29 mouse cellular contexts compared by ENCODE assay signal in the genomic region with DNA sequence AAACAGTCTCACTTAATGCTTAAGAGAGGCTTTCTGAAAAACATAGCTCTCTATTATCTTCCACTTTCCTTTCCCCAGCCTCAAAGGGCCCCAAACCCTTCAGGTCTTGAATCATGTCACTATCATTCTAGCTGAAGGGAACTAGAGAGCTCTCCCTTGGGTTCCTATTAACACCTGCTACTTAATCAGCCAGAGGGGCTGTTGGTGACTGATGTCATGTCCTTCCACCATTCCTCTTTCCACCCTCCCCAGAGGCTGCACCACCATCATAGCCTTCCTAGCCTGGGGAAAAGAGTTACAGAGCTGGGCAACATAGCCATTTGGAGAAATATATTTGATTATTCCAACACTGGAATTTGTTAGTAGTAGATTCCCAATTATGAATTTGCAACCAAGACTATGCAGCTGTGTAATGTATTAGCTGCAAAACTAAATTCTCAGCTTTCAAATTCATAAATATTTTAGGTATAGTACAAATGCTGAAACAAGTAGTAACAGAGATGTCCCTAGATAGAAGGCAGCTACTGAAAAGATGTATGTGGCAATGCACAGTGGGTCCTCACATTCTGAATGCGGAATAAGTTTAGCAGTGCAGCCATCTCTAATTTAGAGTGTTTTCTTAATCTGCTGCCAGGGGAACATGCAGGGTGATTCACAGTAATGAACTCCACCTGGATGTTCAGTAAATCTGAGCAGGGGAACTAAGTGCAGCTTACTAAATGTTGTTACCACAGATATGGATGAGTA.
DNase-seq lines count a peak whose midpoint lies in the region; ATAC-seq and TF ChIP-seq lines count a peak whose summit lies in the region.
"Had no signal": no experiment of that assay in that cellular context is flagged by ENCODE, and none has a peak within 500 bp of the region (broad histone marks: within the 10 kb centered on the region; RNA-seq: fewer than 3 reads in every experiment).

No protein-coding gene starts in this region.

- no peak for TF ChIP-seq CTCF in brain, embryonic 14.5 days (IDR thresholded peaks at IDR 0.05; ENCODE audit: borderline replicate concordance, extremely low read depth, insufficient read depth, insufficient read length)

- peak; percentile 13 for DNase-seq in embryonic facial prominence, embryonic 11.5 days (ENCODE audit: low spot score)
- DNase-seq in embryonic facial prominence, embryonic 10.5 days (ENCODE audit: low spot score): no peak
- DNase-seq in midbrain, embryonic 11.5 days (ENCODE audit: low spot score, missing footprints): no peak
- peak; percentile 39 for DNase-seq in brain, embryonic 14.5 days (ENCODE audit: low read depth)
- no peak for DNase-seq in ovary, postnatal 36 days (ENCODE audit: low spot score)
- DNase-seq: adrenal gland, postnatal 14 days; cerebellum, adult 11-12 months; cerebellum, adult 9-11 months; gastrocnemius, adult 2 months; gastrocnemius, postnatal 36 days; heart, adult 2 months; kidney, adult 8-10 months; kidney, postnatal 4 days; lung, postnatal 36 days; right cerebral cortex, adult 18-20 months; spleen, adult 18-20 months; thymus, postnatal 25 days had no signal

- H3K27ac ChIP-seq in embryonic facial prominence, embryonic 11.5 days (replicated peaks; ENCODE audit: low read depth, low read length): no peak overlapping the region
- no peak overlapping the region for H3K27ac ChIP-seq in embryonic facial prominence, embryonic 10.5 days (replicated peaks)
- no peak overlapping the region for H3K27ac ChIP-seq in midbrain, embryonic 13.5 days
- no peak overlapping the region for H3K27ac ChIP-seq in midbrain, embryonic 11.5 days (ENCODE audit: low read depth, low read length)
- no peak overlapping the region for H3K27ac ChIP-seq in midbrain, embryonic 15.5 days
- H3K27ac ChIP-seq: embryonic facial prominence, embryonic 13.5 days; gastrocnemius, adult 2 months; heart, adult 2 months; kidney, postnatal 0 days; limb, embryonic 13.5 days; lung, embryonic 15.5 days; neural tube, embryonic 13.5 days had no signal

- no peaks in the 10 kb centered on the region for H3K4me1 ChIP-seq in embryonic facial prominence, embryonic 11.5 days (ENCODE audit: control insufficient read depth, insufficient read depth, low read length)
- no peaks in the 10 kb centered on the region for H3K4me1 ChIP-seq in embryonic facial prominence, embryonic 10.5 days
- no peaks in the 10 kb centered on the region for H3K4me1 ChIP-seq in midbrain, embryonic 13.5 days (replicated peaks)
- H3K4me1 ChIP-seq in midbrain, embryonic 11.5 days (ENCODE audit: control insufficient read depth, insufficient read depth, low read length): no peaks in the 10 kb centered on the region
- no peaks in the 10 kb centered on the region for H3K4me1 ChIP-seq in midbrain, embryonic 15.5 days
- H3K4me1 ChIP-seq: embryonic facial prominence, embryonic 13.5 days; heart, embryonic 12.5 days; limb, embryonic 13.5 days; lung, embryonic 15.5 days; neural tube, embryonic 13.5 days had no signal

- no peaks in the 10 kb centered on the region for H3K36me3 ChIP-seq in embryonic facial prominence, embryonic 11.5 days (replicated peaks; ENCODE audit: control insufficient read depth, insufficient read depth, low read depth, low read length)
- no peaks in the 10 kb centered on the region for H3K36me3 ChIP-seq in embryonic facial prominence, embryonic 10.5 days (replicated peaks)
- no peaks in the 10 kb centered on the region for H3K36me3 ChIP-seq in midbrain, embryonic 13.5 days
- no peaks in the 10 kb centered on the region for H3K36me3 ChIP-seq in midbrain, embryonic 11.5 days (ENCODE audit: control insufficient read depth, insufficient read depth, low read length)
- H3K36me3 ChIP-seq in midbrain, embryonic 15.5 days (replicated peaks): no peaks in the 10 kb centered on the region
- H3K36me3 ChIP-seq: embryonic facial prominence, embryonic 13.5 days; heart, embryonic 12.5 days; limb, embryonic 13.5 days; lung, embryonic 15.5 days; neural tube, embryonic 13.5 days had no signal

- H3K27me3 ChIP-seq in embryonic facial prominence, embryonic 11.5 days (ENCODE audit: control insufficient read depth, insufficient read depth, low read length): no peaks in the 10 kb centered on the region
- H3K27me3 ChIP-seq in embryonic facial prominence, embryonic 10.5 days (replicated peaks; ENCODE audit: low read depth, poor library complexity, severe bottlenecking): no peaks in the 10 kb centered on the region
- H3K27me3 ChIP-seq in midbrain, embryonic 13.5 days: no peaks in the 10 kb centered on the region
- no peaks in the 10 kb centered on the region for H3K27me3 ChIP-seq in midbrain, embryonic 11.5 days (ENCODE audit: control insufficient read depth, insufficient read depth, low read length)
- H3K27me3 ChIP-seq in midbrain, embryonic 15.5 days (replicated peaks): no peaks in the 10 kb centered on the region
- H3K27me3 ChIP-seq: embryonic facial prominence, embryonic 13.5 days; heart, embryonic 12.5 days; limb, embryonic 13.5 days; lung, embryonic 15.5 days; neural tube, embryonic 13.5 days had no signal

- 31% methylated on average over 1 of the region's 1 CpGs for WGBS in embryonic facial prominence, embryonic 11.5 days
- 67% methylated on average over 1 of the region's 1 CpGs for WGBS in embryonic facial prominence, embryonic 10.5 days
- WGBS in midbrain, embryonic 13.5 days: 77% methylated on average over 1 of the region's 1 CpGs
- WGBS in midbrain, embryonic 11.5 days: 78% methylated on average over 1 of the region's 1 CpGs
- WGBS in midbrain, embryonic 15.5 days: 65% methylated on average over 1 of the region's 1 CpGs

- ATAC-seq in embryonic facial prominence, embryonic 11.5 days (replicated peaks; ENCODE audit: insufficient number of reproducible peaks, low FRiP score, low TSS enrichment, low read depth): no peak
- peak; percentile 76 for ATAC-seq in midbrain, embryonic 13.5 days
- ATAC-seq in midbrain, embryonic 11.5 days (ENCODE audit: low FRiP score): no peak
- peak; percentile 63; the same call in 1 of the 2 replicates for ATAC-seq in midbrain, embryonic 15.5 days (replicated peaks)
- ATAC-seq: forebrain, embryonic 16.5 days; intestine, embryonic 16.5 days had no signal

- no peak for TF ChIP-seq POLR2A in brain, embryonic 14.5 days (IDR thresholded peaks at IDR 0.05; ENCODE audit: borderline replicate concordance, extremely low read depth, insufficient read depth, insufficient read length, poor library complexity, severe bottlenecking)

- H3K9ac ChIP-seq in embryonic facial prominence, embryonic 11.5 days (replicated peaks; ENCODE audit: low read length): no peak overlapping the region
- H3K9ac ChIP-seq in midbrain, embryonic 13.5 days (replicated peaks): no peak overlapping the region
- no peak overlapping the region for H3K9ac ChIP-seq in midbrain, embryonic 11.5 days (ENCODE audit: low read length)
- no peak overlapping the region for H3K9ac ChIP-seq in midbrain, embryonic 15.5 days
- H3K9ac ChIP-seq: embryonic facial prominence, embryonic 13.5 days; heart, embryonic 12.5 days; limb, embryonic 13.5 days; lung, embryonic 15.5 days; neural tube, embryonic 13.5 days had no signal

- H3K4me2 ChIP-seq in embryonic facial prominence, embryonic 11.5 days (ENCODE audit: low read depth, low read length): no peak overlapping the region
- H3K4me2 ChIP-seq in midbrain, embryonic 13.5 days (replicated peaks): no peak overlapping the region
- no peak overlapping the region for H3K4me2 ChIP-seq in midbrain, embryonic 11.5 days
- no peak overlapping the region for H3K4me2 ChIP-seq in midbrain, embryonic 15.5 days
- H3K4me2 ChIP-seq: embryonic facial prominence, embryonic 13.5 days; heart, embryonic 12.5 days; limb, embryonic 13.5 days; liver, embryonic 11.5 days; lung, embryonic 15.5 days; neural tube, embryonic 13.5 days had no signal

- H3K9me3 ChIP-seq in embryonic facial prominence, embryonic 11.5 days (replicated peaks; ENCODE audit: control insufficient read depth, low read length): no peaks in the 10 kb centered on the region
- no peaks in the 10 kb centered on the region for H3K9me3 ChIP-seq in embryonic facial prominence, embryonic 10.5 days
- H3K9me3 ChIP-seq in midbrain, embryonic 13.5 days: no peaks in the 10 kb centered on the region
- no peaks in the 10 kb centered on the region for H3K9me3 ChIP-seq in midbrain, embryonic 11.5 days (ENCODE audit: control insufficient read depth, low read length)
- no peaks in the 10 kb centered on the region for H3K9me3 ChIP-seq in midbrain, embryonic 15.5 days
- H3K9me3 ChIP-seq: embryonic facial prominence, embryonic 13.5 days; heart, embryonic 12.5 days; limb, embryonic 13.5 days; lung, embryonic 15.5 days; neural tube, embryonic 13.5 days had no signal

- H3K4me3 ChIP-seq in embryonic facial prominence, embryonic 11.5 days (ENCODE audit: low read depth, low read length): no peak overlapping the region
- H3K4me3 ChIP-seq in embryonic facial prominence, embryonic 10.5 days: no peak overlapping the region
- H3K4me3 ChIP-seq in midbrain, embryonic 13.5 days (replicated peaks): no peak overlapping the region
- H3K4me3 ChIP-seq in midbrain, embryonic 11.5 days (ENCODE audit: low read depth, low read length): no peak overlapping the region
- no peak overlapping the region for H3K4me3 ChIP-seq in midbrain, embryonic 15.5 days
- H3K4me3 ChIP-seq: embryonic facial prominence, embryonic 13.5 days; erythroblast, embryonic 14.5 days; gastrocnemius, adult 2 months; heart, adult 2 months; heart, embryonic 12.5 days; limb, embryonic 13.5 days; lung, embryonic 15.5 days; neural tube, embryonic 13.5 days had no signal

Comparison
In these comparisons a context has a peak if more than half of its experiments do, and no peak if none do; other contexts are left out.
1. ATAC-seq: peak in midbrain, embryonic 13.5 days (single experiment) and midbrain, embryonic 15.5 days (single experiment); none in embryonic facial prominence, embryonic 11.5 days (single experiment) and midbrain, embryonic 11.5 days (single experiment).
2. DNase-seq: peak in embryonic facial prominence, embryonic 11.5 days (single experiment) and brain, embryonic 14.5 days (single experiment); none in embryonic facial prominence, embryonic 10.5 days (single experiment), midbrain, embryonic 11.5 days (single experiment) and ovary, postnatal 36 days (single experiment).